10 mouse cellular contexts compared by ENCODE assay signal in the genomic region with DNA sequence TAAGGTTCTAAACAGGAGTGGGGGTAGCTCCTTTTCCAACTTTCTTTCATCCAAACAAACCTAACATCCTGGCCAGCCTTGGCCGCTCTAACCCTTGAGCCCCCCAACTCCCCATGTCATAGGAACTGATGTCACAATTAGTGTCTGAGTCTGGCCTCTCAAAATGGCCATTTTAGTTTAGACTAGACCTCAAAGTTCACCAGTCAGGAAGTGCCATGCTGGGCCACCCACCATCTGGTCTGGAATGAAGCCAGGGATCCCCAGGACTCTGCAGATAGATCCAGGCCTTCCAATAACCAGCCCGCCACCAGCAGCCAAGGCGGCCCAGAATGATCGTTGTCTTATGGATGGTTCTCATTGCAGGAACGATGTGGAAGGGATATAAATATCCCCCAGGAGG. TPM values are rescaled to one million over a fixed set of nuclear protein-coding genes. Genes with fewer than 3 reads are reported as not detected.
DNase-seq lines count a peak whose midpoint lies in the region; ATAC-seq and TF ChIP-seq lines count a peak whose summit lies in the region.
"Had no signal": no experiment of that assay in that cellular context is flagged by ENCODE, and none has a peak within 500 bp of the region (broad histone marks: within the 10 kb centered on the region; RNA-seq: fewer than 3 reads in every experiment).

No protein-coding gene starts in this region.

- H3K27ac ChIP-seq in hindbrain, embryonic 10.5 days = no peak overlapping the region
- no peak overlapping the region for H3K27ac ChIP-seq in hindbrain, embryonic 12.5 days
- H3K27ac ChIP-seq in brown adipose tissue, adult 24 weeks (replicated peaks; ENCODE audit: low read depth, low read length) = 0 out of 2 replicates have a peak overlapping the region, but pooled peaks have one; percentile 11
- H3K27ac ChIP-seq in limb, embryonic 11.5 days (replicated peaks; ENCODE audit: low read depth, low read length) = no peak overlapping the region
- no peak overlapping the region for H3K27ac ChIP-seq in thymus, adult 2 months (ENCODE audit: control insufficient read depth, insufficient read depth, low read length)

- no peak for ATAC-seq in hindbrain, embryonic 12.5 days (ENCODE audit: low FRiP score)
- no peak for ATAC-seq in limb, embryonic 11.5 days (ENCODE audit: insufficient number of reproducible peaks, low FRiP score, low TSS enrichment, low read depth)

- TF ChIP-seq CTCF in thymus, adult 2 months (IDR thresholded peaks at IDR 0.05; ENCODE audit: borderline replicate concordance, control insufficient read depth, extremely low read depth, insufficient read depth, low read length, poor library complexity) = no peak

- H3K36me3 ChIP-seq in hindbrain, embryonic 10.5 days = peaks cover 17% of the 10 kb centered on the region; the same call in 1 of the 2 replicates
- 0 out of 2 replicates have a peak, but pooled peaks cover 6% of the 10 kb centered on the region for H3K36me3 ChIP-seq in hindbrain, embryonic 12.5 days
- no peaks in the 10 kb centered on the region for H3K36me3 ChIP-seq in limb, embryonic 11.5 days (ENCODE audit: control insufficient read depth, insufficient read depth, low read length)
- peaks cover 2% of the 10 kb centered on the region; the same call in 1 of the 2 replicates for H3K36me3 ChIP-seq in thymus, adult 2 months (ENCODE audit: control insufficient read depth, insufficient read depth, low read length)

- WGBS in hindbrain, embryonic 10.5 days = 68% methylated on average over 5 of the region's 5 CpGs
- 64% methylated on average over 5 of the region's 5 CpGs for WGBS in hindbrain, embryonic 12.5 days
- 34% methylated on average over 5 of the region's 5 CpGs for WGBS in limb, embryonic 11.5 days
- WGBS in thymus, adult 2 months = 79% methylated on average over 5 of the region's 5 CpGs

- no peak overlapping the region for H3K4me3 ChIP-seq in hindbrain, embryonic 10.5 days
- no peak overlapping the region for H3K4me3 ChIP-seq in hindbrain, embryonic 12.5 days
- no peak overlapping the region for H3K4me3 ChIP-seq in brown adipose tissue, adult 24 weeks (ENCODE audit: insufficient read depth, low read depth, low read length)
- H3K4me3 ChIP-seq in limb, embryonic 11.5 days (ENCODE audit: low read depth, low read length) = no peak overlapping the region
- H3K4me3 ChIP-seq in thymus, adult 2 months (ENCODE audit: control insufficient read depth, insufficient read depth, low read length) = no peak overlapping the region

- DNase-seq in hindbrain, embryonic 10.5 days (ENCODE audit: low spot score) = peak; percentile 31
- DNase-seq in 3T3-L1 (ENCODE audit: low read depth, low spot score) = peak; percentile 32
- peak; percentile 39 for DNase-seq in limb, embryonic 11.5 days (ENCODE audit: low spot score)
- DNase-seq in thymus, adult 2 months = no peak
- no peak for DNase-seq in left cerebral cortex, postnatal 14 days (ENCODE audit: low spot score in 2 of 2)
- DNase-seq in urinary bladder, postnatal 36 days (ENCODE audit: low spot score in 2 of 2) = no peak
- DNase-seq: heart, postnatal 4 days had no signal

- H3K9me3 ChIP-seq in hindbrain, embryonic 10.5 days = no peaks in the 10 kb centered on the region
- no peaks in the 10 kb centered on the region for H3K9me3 ChIP-seq in hindbrain, embryonic 12.5 days (replicated peaks)
- no peaks in the 10 kb centered on the region for H3K9me3 ChIP-seq in limb, embryonic 11.5 days (ENCODE audit: control insufficient read depth, low read length)

- no peaks in the 10 kb centered on the region for H3K4me1 ChIP-seq in hindbrain, embryonic 10.5 days (replicated peaks)
- no peaks in the 10 kb centered on the region for H3K4me1 ChIP-seq in hindbrain, embryonic 12.5 days
- H3K4me1 ChIP-seq in brown adipose tissue, adult 24 weeks (ENCODE audit: control insufficient read depth, insufficient read depth, insufficient read length, low read length) = peaks cover 2% of the 10 kb centered on the region
- no peaks in the 10 kb centered on the region for H3K4me1 ChIP-seq in limb, embryonic 11.5 days (ENCODE audit: control insufficient read depth, insufficient read depth, low read length)
- no peaks in the 10 kb centered on the region for H3K4me1 ChIP-seq in thymus, adult 2 months (replicated peaks; ENCODE audit: control insufficient read depth, insufficient read depth, low read length)

- H3K9ac ChIP-seq in hindbrain, embryonic 12.5 days = no peak overlapping the region
- no peak overlapping the region for H3K9ac ChIP-seq in limb, embryonic 11.5 days (ENCODE audit: low read length)

- intact Hi-C loops in left cerebral cortex, postnatal 14 days (cut with DNase I) = no loop called here

- no peak for TF ChIP-seq POLR2A in thymus, adult 2 months (IDR thresholded peaks at IDR 0.05; ENCODE audit: control insufficient read depth, extremely low read depth, insufficient read depth, low read length, poor library complexity)

- H3K27me3 ChIP-seq in hindbrain, embryonic 10.5 days (ENCODE audit: insufficient read depth, poor library complexity, severe bottlenecking) = no peaks in the 10 kb centered on the region
- no peaks in the 10 kb centered on the region for H3K27me3 ChIP-seq in hindbrain, embryonic 12.5 days
- no peaks in the 10 kb centered on the region for H3K27me3 ChIP-seq in limb, embryonic 11.5 days (ENCODE audit: control insufficient read depth, insufficient read depth, low read length)
- H3K27me3 ChIP-seq in thymus, adult 2 months (ENCODE audit: control insufficient read depth, insufficient read depth, low read length) = no peaks in the 10 kb centered on the region

- no peak overlapping the region for H3K4me2 ChIP-seq in hindbrain, embryonic 12.5 days (replicated peaks)
- no peak overlapping the region for H3K4me2 ChIP-seq in limb, embryonic 11.5 days (ENCODE audit: low read depth, severe bottlenecking)

RNA-seq across cellular contexts. Expression of a gene that starts 3.3 kb away (rescaled TPM):
- polyA plus RNA-seq in hindbrain, embryonic 10.5 days (2016; fragmentation: Nextera tagmentation; extraction: Ambion mirVana) = not detected in 2 replicates
- polyA plus RNA-seq in hindbrain, embryonic 12.5 days (2016; fragmentation: Nextera tagmentation; extraction: Ambion mirVana) = not detected in 2 replicates
- not detected in 2 replicates for polyA plus RNA-seq in brown adipose tissue, adult 24 weeks (2012; ENCODE audit: insufficient read depth, insufficient read length, missing spikeins)
- not detected in 2 replicates for polyA plus RNA-seq in limb, embryonic 11.5 days (2014; fragmentation: Nextera tagmentation; extraction: Ambion mirVana)
- polyA plus RNA-seq in thymus, adult 2 months (2012; rRNA removed) = 0.54 TPM in 1 of 2 replicates, not detected in the other
- total RNA-seq in left cerebral cortex, postnatal 14 days (2021) = not detected
- total RNA-seq: heart, postnatal 4 days had no signal
- polyA plus RNA-seq: cortical plate, adult 2 months had no signal

RNA-seq across cellular contexts. Expression of a gene that starts 21.6 kb away (rescaled TPM):
- 10.4 and 11.7 TPM in 2 replicates for polyA plus RNA-seq in hindbrain, embryonic 10.5 days (2016; fragmentation: Nextera tagmentation; extraction: Ambion mirVana)
- 14.7 and 16.1 TPM in 2 replicates for polyA plus RNA-seq in hindbrain, embryonic 12.5 days (2016; fragmentation: Nextera tagmentation; extraction: Ambion mirVana)
- 6.4 TPM in 2 replicates for polyA plus RNA-seq in brown adipose tissue, adult 24 weeks (2012; ENCODE audit: insufficient read depth, insufficient read length, missing spikeins)
- polyA plus RNA-seq in limb, embryonic 11.5 days (2014; fragmentation: Nextera tagmentation; extraction: Ambion mirVana) = 12.2 and 14.0 TPM in 2 replicates
- 6.9 and 8.4 TPM in 2 replicates for polyA plus RNA-seq in thymus, adult 2 months (2012; rRNA removed)
- total RNA-seq in left cerebral cortex, postnatal 14 days (2021) = 10 to 100 TPM; 10.6 to 11.0 TPM

RNA-seq across cellular contexts. Expression of a gene that starts 28.3 kb away (rescaled TPM):
- polyA plus RNA-seq in hindbrain, embryonic 10.5 days (2016; fragmentation: Nextera tagmentation; extraction: Ambion mirVana) = 9.9 and 12.3 TPM in 2 replicates
- 8.9 and 9.5 TPM in 2 replicates for polyA plus RNA-seq in hindbrain, embryonic 12.5 days (2016; fragmentation: Nextera tagmentation; extraction: Ambion mirVana)
- polyA plus RNA-seq in brown adipose tissue, adult 24 weeks (2012; ENCODE audit: insufficient read depth, insufficient read length, missing spikeins) = 9.3 and 12.4 TPM in 2 replicates
- polyA plus RNA-seq in limb, embryonic 11.5 days (2014; fragmentation: Nextera tagmentation; extraction: Ambion mirVana) = 14.3 and 15.2 TPM in 2 replicates
- polyA plus RNA-seq in thymus, adult 2 months (2012; rRNA removed) = 4.0 and 4.3 TPM in 2 replicates
- 1 to 10 TPM; 9.6 to 10.0 TPM for total RNA-seq in left cerebral cortex, postnatal 14 days (2021)

Comparison
In these comparisons a context has a peak if more than half of its experiments do, and no peak if none do; other contexts are left out.
1. DNase-seq: peak in hindbrain, embryonic 10.5 days (single experiment), 3T3-L1 (single experiment) and limb, embryonic 11.5 days (single experiment); none in thymus, adult 2 months (single experiment), left cerebral cortex, postnatal 14 days (0 of 2) and urinary bladder, postnatal 36 days (0 of 2).